Mouse (Mus musculus): ENCODE results near the gene Olfr495. TPM values are rescaled to one million over a fixed set of nuclear protein-coding genes. Genes with fewer than 3 reads are reported as not detected.

Gene Olfr495
- not detected for total RNA-seq (2021)
- long read RNA-seq, experiment 1: 0 reads
- long read RNA-seq, experiment 2: 0 reads

DNA sequence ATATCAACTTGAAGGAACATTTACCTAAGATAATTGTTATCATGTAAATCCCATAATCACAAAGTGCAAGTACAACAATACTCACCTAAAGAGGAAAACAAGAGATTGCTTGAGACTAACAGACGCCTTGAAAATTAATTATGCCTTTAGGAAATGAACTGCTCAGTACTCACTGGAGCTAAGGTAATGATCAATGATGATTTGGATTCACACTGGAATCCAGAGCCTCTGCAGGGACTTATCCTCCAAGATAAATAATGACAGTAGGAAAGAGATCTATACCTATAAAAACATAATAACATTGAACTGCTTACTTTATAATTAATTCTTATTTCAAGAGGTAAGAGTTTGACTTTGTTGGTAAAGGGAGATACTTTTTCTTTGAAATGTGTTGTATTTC lies at the start of gene Olfr495:
TSS of gene Olfr495 (plus strand) at position 301 of the 400 bp plus-strand sequence.
- DNase-seq (ENCODE audit: low spot score in 2 of 2): no peak

DNA sequence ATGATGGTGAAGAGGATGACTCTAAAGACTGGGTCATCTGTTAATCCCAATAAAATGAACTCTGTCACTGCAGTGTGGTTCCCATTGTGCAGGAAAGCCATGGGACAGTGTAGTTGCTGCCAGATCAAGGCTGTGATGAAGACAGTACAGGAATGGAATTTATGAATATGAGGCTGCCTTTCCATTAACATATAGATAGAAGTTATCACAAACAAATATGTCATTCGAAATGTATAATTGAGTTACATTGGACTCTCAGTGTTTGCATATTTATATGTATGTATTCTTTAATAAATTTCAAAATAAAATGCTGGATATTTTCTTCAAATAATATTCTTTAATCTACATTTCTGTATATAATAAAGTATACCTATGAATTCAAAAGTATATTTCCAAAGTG lies 46.1 kb upstream of the Olfr495 start, which contains the start of gene Olfr493:
TSS of gene Olfr493 (minus strand) at position 101 of the 400 bp plus-strand sequence.
- DNase-seq (ENCODE audit: low spot score in 2 of 2): no peak

DNA sequence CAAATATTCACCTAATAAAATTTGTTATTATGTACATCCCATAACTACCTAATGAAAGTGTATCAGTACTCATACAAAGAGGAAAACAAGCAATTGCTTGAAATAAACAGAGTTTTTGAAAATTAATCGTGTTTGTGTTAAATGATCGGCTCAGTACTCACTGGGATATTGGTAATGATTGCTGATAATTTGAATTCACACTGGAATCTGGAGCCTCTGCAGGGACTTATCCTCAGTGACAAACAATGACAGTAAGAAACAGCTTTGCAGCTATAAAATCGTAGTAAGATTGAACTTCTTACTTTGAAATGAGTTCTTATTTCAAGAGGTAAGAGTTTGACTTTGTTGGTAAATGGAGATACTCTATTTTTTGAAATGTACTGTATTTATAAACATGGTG lies 27.9 kb upstream of the Olfr495 start, which contains the start of gene Olfr494:
TSS of gene Olfr494 (plus strand) at position 301 of the 400 bp plus-strand sequence.
- DNase-seq (ENCODE audit: low spot score in 2 of 2): no peak

DNA sequence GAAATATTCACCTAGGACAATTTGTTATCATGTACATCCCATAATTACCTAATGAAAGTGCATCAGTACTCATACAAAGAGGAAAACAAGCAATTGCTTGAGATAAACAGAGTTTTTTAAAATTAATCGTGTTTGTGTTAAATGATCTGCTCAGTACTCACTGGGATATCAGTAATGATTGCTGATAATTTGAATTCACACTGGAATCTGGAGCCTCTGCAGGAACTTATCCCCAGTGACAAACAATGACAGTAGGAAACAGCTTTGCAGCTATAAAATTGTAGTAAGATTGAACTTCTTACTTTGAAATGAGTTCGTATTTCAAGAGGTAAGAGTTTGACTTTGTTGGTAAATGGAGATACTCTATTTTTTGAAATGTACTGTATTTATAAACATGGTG lies 27.2 kb downstream of the Olfr495 start, which contains the start of gene Olfr497:
TSS of gene Olfr497 (plus strand) at position 301 of the 400 bp plus-strand sequence.
- no peak for DNase-seq (ENCODE audit: low spot score in 2 of 2)

Other genes starting within 250 kb of the Olfr495 start
- not detected for gene Olfr485, start 233.3 kb upstream of the Olfr495 start, total RNA-seq (2021)
- not detected for gene Olfr486, start 220.4 kb upstream of the Olfr495 start, total RNA-seq (2021)
- gene Olfr487, start 178.5 kb upstream of the Olfr495 start, total RNA-seq (2021): not detected
- not detected for gene Olfr488, start 134.8 kb upstream of the Olfr495 start, total RNA-seq (2021)
- gene Olfr490, start 104.2 kb upstream of the Olfr495 start, total RNA-seq (2021): not detected
- not detected for gene Olfr491, start 79.7 kb upstream of the Olfr495 start, total RNA-seq (2021)
- gene Olfr492, start 69.5 kb upstream of the Olfr495 start, total RNA-seq (2021): not detected
- not detected for gene Olfr493, start 46.2 kb upstream of the Olfr495 start, total RNA-seq (2021)
- gene Olfr494, start 27.8 kb upstream of the Olfr495 start, total RNA-seq (2021): not detected
- gene Olfr497, start 27.3 kb downstream of the Olfr495 start, total RNA-seq (2021): not detected
- not detected for gene Olfr498, start 72.2 kb downstream of the Olfr495 start, total RNA-seq (2021)
- not detected for gene Olfr502, start 131.9 kb downstream of the Olfr495 start, total RNA-seq (2021)
- gene Olfr503, start 151.4 kb downstream of the Olfr495 start, total RNA-seq (2021): not detected
- not detected for gene Olfr504, start 172.6 kb downstream of the Olfr495 start, total RNA-seq (2021)
- not detected for gene Olfr506, start 217.6 kb downstream of the Olfr495 start, total RNA-seq (2021)
- gene Olfr507, start 228.6 kb downstream of the Olfr495 start, total RNA-seq (2021): not detected
- gene Olfr508, start 236.8 kb downstream of the Olfr495 start, total RNA-seq (2021): not detected